Mouse (Mus musculus) adipocyte (in vitro differentiated cells): ENCODE measurements around the gene Il19.
A peak's percentile ranks its signal among the peaks of the same experiment; 100 is the strongest.

ENCODE experiments used
- DNase-seq: peaks from one replicate; pipeline ENCODE4 v3.0.0-alpha.2; 2016; ENCODE audit warnings: low spot score

Gene Il19

DNA sequence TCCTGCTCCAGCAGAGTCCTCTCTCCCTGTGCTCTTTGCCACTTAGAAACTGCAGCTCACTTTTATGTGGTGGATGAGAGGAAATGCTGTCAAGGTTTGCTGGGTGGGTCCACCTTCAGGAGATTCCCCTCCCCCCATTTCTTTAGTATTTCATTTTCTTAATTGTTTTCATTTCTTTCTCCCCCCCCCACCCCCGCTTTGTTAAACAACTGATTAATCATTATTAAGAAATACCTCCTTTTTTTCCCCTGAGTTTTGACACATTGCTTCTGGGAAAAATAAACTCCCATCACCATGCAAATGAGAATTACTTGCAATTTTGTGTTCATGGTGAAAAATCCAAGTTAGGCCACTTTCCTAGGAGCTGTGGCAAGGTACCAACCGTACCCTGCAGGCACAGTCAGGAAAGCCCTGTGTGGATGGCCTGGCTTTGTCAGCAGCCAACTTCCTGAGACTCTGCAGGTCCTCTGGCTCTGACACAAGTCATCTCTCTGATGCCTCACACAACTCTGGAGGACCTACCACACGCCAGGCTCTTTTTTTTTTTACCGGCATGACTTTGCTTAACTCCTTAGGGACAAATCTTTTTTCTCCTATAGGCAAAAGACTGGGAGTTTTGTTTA, at the start of gene Il19:
Gene Il19, minus strand, starts transcription at position 51 of the 623 bp plus-strand sequence.
- DNase-seq = no peak

DNA sequence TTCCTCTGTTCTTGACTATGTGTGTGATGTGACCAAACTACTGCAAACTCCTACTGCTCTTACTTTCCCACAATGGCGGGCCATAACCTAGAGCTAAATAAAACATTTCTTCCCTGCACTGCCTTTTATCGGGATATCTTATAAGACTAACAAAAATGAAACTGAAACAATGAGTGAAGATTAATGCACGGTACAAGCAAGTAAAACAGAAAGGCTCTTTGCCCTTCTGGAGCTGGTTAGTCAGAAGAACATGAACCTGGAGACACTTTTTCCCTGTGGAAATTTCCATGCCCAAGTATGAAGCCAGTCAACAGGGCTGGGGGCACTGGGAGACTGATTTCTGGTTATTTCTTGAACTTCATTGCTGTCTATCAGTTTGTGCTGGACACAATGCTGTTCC, 49.4 kb upstream of the Il19 start:
- no peak for DNase-seq

DNA sequence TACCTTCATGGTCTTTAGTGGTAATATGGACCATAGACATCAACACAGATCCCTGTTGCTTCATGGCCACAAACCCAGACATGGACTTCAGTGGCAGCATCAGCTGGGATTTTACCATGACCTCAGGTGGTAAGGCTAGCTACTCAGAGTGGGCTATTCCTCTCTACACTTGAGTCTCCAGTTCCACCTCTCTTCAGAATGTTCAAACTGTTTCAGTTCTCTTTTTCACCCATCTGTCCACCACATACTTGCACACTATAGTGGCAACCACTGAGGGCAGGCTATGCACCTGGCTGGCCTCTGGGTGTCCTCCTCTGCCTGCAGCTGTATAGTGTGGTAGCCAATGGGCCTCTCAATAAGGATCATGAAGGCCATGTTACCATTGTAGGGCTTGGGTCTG, 47.5 kb upstream of the Il19 start:
- DNase-seq = no peak

DNA sequence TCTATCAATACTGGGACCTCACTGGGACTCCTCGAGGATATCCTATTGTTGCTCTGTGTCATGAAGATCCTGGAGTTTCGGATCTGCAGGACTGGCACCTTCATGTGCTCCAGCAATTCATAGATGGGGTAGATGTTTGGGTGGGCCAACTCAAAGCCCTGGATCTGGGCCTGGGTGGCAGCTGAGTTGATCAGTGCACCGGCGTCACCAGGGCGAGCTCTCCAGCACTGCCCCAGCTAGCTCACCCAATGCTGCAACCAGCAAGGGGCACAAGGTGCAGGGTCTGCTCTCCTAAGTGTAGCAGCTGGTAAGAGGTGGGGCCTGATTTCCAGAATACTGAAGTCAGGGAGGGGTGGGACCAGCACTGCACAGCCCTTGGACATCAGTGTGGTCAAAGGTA, 47.1 kb upstream of the Il19 start:
- no peak for DNase-seq

DNA sequence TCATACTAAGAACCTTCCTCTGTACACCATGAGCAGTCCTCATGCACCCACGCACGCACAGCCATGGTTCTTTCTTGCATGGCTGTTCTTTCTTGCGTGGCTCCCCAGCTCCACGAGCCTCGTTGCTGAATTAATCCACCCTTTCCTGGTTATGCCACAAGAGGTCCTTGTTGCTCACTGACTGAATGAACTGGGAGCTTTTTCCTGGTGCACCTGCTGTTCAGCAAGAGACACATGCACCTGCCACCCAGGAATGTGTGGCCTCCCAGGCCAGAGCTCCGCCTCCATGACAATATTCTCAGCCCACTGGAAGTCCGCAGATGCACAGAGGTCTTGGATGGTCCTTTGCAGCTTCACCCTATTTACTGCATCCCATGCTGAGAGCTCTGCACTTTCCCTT, 44.5 kb upstream of the Il19 start:
- DNase-seq = no peak

DNA sequence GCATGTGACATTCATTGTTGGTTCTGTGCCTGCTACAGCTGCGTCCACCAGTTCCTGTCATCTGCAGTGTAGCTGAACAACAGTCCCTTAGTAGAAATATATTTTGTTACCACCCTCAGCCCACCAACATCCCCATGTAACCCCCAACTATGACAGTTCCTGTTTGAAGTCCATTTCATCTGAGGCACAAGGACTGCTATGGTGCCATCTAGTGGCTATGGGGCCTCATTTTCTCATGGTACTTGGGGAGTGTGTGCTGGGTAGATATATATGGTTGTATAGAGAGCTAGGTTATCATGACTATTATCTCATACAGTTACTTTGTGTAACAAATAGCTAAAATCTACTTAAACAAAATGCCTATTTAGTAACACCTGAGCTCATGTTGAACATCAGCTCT, 39.5 kb upstream of the Il19 start:
- peak; percentile 51 for DNase-seq

DNA sequence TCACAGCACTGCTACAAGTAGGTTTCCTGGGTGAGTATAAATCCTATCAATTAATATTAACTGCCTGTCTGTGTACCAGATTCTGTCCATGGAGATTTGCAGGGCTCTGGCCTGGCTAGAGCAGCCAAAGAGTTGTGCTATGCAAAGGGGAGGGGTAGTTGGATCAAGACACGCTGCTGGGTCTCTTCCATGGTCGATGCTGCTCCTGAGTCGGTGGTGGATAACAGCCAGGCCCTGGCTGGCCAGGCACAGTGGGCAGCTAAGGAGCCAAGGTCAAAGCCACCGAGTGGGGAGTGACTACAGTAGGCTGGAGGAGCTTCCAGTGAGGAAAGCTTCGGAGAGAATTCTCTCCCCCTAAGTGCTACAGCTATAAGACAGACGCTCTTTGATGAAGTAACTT, 24.0 kb upstream of the Il19 start:
- DNase-seq = no peak

DNA sequence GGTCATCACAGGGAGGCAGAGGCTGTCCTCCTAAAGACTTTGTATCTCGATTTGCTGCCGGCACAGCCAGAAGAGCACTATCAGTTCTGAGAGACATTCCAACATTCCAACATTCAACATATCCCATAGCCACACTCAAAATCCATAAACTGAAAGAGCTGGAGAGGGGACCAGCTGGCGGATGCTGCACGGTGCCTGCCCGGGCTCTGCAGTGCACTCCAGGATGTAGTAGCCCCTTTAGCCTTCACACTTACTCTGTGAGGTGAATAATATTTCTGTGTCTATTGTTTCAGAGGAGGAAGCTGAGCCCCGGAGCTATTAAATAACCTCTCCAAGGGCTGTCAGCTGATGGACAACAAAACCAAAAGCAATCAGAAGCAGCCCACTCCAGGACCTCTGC, 7.0 kb upstream of the Il19 start:
- DNase-seq = no peak

DNA sequence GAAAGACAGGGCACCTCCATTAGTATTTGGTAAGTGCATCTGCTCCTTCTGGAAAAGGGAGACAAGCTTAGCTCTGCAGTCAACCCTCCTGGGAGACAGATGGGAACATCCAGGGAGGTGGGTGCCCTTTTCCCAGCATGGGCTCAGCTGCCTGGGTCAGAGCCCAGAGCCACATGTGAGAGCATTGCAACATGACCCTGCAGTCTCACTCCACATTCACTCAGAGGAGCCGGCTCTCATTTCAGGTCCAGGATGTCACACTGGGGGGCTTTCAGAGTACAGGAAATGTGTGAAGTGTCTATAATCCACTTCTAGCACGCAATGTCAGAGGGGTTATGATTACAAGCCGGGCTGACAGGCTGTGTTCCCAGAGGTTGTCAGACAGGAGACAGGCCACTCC, 1.9 kb upstream of the Il19 start:
- peak; percentile 66 for DNase-seq

DNA sequence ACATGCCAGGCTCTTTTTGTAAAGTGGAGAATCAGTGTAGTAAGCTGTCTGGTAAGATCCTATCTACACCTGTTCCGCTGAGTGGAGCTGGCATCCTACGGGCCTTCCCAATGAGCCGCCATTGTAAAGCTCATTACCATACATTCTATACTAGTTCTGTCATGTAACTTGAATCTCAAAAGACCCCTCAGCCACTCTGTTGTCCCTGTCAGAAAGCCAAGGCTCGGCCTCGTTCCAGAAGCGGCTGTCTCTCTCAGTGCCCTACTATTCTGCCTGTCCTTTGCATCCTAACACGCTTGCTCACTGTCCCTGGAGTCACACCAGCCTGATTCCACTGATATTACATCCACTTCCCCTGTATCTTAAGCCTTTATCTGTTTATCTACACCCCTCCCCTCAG, 1.7 kb downstream of the Il19 start:
- DNase-seq = no peak

DNA sequence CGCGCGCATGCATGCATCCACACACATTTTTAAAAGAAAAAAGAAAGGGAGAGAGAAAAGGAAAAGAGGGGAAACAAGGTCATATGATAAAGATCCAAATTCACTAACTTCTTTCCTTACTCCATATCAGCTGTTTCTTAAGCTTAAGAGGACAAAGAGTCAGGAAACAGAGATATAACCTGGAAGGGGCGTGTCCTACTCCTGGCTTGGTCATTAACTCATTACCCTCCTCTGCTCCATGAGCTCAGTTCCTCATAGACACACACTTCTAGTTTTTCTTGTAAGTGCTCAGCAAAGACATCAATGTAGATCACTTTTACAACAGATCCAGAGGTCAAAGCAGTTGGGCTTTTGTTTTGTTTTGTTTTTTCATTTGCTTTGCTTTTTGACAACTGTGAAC, 2.7 kb downstream of the Il19 start:
- no peak for DNase-seq

DNA sequence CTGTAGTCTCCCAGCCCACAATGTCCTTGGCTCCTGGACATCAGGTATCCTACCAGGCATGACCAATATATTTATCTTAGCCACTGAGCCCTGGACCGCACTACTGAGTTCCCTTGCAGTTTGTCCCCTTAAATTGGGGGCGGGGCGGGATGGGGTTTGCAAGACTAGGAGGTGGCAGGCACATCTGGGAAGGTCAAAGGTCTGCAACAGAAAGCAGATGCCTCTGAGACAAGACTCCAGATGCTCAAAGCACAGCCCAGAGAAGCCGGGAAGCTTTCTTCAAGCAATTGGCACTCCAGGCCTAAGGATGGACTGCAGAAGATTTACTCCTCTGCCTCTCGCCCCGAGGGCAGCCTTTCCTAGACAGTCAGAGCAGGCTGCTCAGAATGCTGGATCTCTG, 3.6 kb downstream of the Il19 start:
- DNase-seq = no peak

DNA sequence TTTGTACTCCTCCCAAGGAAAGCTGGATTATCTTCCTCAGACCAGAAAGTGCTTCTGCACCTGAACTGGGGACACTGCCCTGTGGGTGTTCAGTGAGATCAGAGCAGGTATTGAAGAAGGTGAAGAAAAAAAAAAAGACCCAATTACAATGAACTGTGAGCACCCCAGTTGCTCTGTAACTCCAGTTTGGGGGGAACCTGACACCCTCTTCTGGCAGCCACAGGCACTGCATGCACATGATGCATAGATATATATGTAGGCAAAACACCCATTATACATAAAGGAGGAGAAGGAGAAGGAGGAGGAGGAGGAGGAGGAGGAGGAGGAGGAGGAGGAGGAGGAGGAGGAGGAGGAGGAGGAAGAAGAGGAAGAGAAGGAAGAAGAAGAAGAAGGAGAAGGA, 13.4 kb downstream of the Il19 start:
- no peak for DNase-seq

DNA sequence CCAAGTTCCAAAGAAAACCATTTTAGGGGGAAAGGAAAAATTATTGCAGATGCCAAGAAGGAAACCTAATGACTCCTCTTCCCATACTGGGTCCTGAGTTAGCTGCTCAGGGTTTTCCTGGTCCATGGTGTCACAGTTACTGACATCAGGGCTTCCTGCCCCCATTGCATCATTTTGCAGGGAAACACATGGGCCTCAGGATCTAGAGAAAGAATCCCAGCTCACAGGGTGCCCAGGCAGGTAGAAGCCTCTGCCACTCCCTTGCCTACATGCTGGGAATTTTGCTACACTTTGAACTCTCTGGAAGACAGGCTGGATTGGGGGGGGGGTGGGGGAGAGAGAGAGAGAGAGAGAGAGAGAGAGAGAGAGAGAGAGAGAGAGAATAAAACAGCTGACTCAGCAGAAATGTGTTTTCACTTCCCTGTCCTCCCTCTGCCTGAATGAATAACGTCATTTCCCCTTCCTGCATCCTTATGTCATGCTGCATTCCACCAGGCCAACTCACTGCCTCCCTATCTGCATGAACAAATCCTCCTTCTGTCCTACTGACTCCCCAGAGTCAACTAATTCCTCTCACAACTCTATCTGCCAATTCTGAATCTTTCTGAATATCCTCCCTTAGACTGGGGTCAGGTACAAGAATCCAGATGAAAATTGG, 21.5 kb downstream of the Il19 start:
- no peak for DNase-seq

DNA sequence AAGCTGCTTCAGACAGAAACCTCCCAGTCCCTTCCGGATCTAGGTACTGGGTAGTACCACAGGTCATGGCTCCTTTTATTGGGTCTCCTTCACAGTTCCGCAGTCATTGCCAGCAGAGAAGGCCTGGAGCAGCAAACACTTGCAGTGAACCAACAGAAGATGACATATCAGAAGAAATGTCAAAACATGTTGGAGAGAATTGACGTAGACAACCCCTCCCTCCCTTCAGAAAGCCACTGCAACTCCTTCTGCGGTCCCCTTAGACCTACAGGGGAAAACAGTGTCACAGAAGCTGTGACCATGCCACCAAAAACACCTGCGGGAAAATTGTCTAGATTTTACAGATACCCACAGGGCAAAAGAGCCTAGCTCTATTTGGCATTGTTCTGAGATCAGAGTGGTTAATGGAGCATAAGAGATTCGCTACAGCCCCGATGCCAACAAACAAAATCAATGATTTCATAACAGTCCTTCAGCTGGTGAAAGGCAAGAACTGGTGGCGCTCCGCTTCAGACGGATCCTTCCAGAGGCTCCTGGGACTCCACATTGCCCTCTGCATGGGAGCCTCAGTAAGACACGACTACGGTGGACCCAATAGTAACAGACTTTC, 28.4 kb downstream of the Il19 start, which contains the start of gene Il20:
Gene Il20, minus strand, starts transcription at position 51 of the 610 bp plus-strand sequence.
- DNase-seq = no peak

DNA sequence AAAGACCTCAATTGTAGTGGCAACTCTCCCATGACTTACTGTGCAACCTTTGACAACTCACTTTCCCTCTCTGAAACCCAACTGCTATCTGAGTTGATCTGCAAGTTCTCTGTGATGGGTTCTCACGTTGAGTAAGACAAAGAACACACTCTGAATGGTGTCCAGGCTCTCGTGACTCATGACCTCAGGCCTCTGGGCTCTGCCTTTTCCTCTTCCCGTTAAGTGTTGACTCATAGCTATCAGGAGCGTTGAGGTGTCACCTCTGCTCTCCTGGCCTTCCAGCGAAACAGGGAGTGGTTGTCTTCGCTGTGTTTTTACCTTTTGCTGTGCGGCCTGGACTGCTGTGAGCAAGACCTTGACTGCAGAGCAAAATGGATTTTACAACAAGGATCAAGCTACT, 37.4 kb downstream of the Il19 start:
- DNase-seq = no peak

DNA sequence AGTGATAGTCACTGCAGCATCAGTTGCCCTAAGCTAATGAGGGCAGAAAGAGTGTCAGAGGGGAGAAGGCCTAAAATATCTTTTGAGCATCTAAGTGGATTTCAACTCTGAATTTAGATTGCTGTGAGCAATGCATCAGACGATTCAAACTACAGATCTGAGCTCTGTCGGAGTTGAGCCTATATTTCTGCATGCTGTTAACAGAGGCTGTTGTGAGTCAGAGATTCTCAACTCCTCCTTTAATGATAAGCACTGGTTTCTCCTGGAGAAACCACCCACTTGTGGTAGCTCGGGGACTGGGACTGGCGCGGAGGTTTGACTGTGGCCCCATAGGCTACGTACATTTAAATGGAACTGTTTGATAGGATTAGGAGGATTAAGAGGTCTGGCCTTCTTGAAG, 45.4 kb downstream of the Il19 start:
- no peak for DNase-seq

DNA sequence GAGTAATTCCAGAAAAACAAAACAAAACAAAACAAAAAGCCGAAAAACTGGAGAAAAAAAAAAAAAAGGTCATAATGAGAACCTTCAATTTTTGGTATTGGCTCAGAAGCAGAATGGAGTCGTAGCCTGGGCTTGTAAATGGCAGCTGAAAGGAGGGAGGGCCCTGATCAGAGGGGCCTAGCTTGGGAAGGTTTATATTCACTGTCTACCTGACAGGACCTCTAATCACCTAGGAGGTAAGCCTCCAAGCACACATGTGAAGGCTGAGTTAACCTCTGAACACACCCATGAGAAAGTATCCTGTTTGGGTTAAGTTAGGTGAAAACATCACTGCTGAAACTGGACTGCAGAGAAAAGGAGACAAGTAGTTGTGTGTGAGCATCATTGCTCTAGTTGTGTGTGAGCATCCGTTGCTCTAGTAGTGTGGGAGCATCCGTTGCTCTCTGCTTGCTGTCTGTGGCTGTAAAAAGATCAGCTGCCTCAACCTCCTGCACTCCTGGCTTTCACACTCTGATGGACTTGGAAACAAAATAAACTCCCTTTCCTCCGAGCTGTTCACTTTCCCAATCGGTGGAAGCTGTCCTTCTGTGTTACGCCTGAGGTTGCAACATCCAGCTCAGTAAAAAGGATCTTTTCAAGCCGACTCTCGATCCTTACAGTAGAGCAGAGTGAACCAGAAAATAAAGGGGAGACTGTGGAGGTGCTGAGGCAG, 46.4 kb downstream of the Il19 start:
- no peak for DNase-seq

DNA sequence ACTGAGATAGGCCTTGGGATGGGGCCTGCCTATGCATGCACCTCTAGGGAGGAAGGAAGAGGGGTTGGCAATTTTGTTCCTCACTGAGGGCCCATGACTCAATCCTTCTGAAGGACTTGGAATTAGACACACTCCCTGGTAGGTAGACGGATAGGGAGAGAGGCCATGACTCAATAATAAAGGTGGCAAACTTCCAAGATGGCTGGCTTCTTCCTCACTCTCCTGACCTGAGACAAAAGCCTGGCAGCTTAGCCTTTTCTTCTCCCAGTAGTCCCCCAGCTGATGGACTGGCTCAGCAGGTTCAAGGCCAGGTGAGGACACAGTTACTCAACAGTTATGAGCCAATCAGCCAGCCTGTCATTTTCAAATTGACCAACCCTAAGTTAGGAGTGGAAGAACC, 47.5 kb downstream of the Il19 start:
- DNase-seq = no peak

DNA sequence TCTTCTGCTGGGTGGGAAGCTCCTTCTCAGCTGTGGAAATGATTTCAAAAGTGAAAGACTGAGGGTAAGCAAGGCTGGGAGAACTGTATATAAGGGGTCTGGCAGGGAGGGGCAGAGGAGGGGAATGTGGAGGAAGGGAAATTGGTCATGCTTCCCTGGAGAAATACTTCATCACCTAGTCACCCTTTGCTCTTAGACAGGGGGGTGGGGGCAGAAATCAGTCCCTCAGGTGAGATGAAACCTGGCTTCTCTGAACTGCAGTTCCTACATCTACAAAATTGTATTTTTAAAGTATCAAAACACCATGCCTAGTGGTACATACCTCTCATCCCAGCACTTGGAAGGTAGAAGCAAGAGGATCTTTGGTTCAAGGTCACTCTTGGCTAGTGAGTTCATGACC, 52.6 kb downstream of the Il19 start, which contains the start of gene Il24:
Gene Il24, minus strand, starts transcription at position 101 of the 400 bp plus-strand sequence.
- no peak for DNase-seq

DNA sequence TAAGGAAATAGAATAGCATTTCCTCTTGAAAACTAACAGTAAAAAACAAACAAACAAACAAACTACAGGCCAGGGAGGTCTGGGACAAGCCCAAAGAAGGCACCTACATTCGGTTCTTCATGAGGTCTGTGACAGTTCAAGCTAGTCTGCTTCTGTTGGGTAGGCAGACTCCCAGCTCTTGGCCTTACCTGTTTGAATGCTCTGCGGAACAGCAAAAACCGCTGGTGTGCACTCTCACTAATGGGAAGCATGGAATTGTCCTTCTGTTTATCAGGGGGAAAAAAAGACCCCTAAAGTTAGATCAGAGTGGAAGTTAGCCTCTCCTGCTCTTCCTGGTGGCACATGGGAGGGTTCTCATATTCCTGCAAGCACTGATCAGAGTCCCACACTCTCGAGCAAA, 56.8 kb downstream of the Il19 start:
- DNase-seq = no peak
